Mouse (Mus musculus): ENCODE measurements around the gene Trim14.

DNA sequence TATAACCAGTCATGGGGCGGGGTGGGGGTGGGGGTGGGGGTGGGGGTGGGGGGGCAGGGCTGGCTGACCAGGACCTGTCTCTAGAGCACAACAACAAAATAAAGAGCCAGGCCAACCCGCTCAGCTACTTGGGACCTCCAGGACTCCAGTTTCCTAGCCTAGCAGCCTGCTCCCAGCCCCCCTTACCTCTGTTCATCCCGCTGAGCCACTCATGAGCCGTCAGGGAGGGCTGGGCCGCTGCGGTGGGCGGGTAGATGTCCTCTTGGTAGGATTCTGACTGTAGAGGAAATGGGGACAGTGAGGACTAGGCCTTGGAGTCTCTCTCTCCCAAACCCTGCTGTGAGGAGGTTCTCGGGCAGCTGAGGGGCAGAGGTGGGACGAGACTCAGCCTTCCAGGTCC lies 5.8 kb upstream of the Trim14 start:
- TF ChIP-seq CTCF (IDR thresholded peaks at IDR 0.05; ENCODE audit: low read depth): no peak
- TF ChIP-seq EP300 (IDR thresholded peaks at IDR 0.05; ENCODE audit: low read depth): no peak
